Mouse (Mus musculus): ENCODE measurements at regions not wholly inside any gene's neighbourhood (a gene's known extent, or its start where the extent isn't known, plus 50 kb on each side); places are given as distances from the start of the nearest gene placed in this dataset.

GRCm38 (mm10) chr1:193449394-193450103, 79.5 kb upstream of the Camk1g start:
- H3K27me3 ChIP-seq (ENCODE audit: control insufficient read depth, insufficient read depth, low read length) = no peaks in the 10 kb centered on the region
- peak overlapping the region; percentile 56 for H3K9ac ChIP-seq (ENCODE audit: low read length)
- WGBS = 17% methylated on average over 7 of the region's 7 CpGs
- peak; percentile 59 for ATAC-seq (ENCODE audit: insufficient number of reproducible peaks, low FRiP score, low TSS enrichment, low read depth)
- peak overlapping the region; percentile 24; the same call in 1 of the 2 replicates for H3K27ac ChIP-seq (replicated peaks; ENCODE audit: low read depth, low read length)
- peak; percentile 62 for DNase-seq (ENCODE audit: low spot score)
- H3K36me3 ChIP-seq (ENCODE audit: control insufficient read depth, insufficient read depth, low read length) = no peaks in the 10 kb centered on the region
- H3K4me2 ChIP-seq (ENCODE audit: low read depth, severe bottlenecking) = no peak overlapping the region
- no peak overlapping the region for H3K4me3 ChIP-seq (ENCODE audit: low read depth, low read length)
- H3K9me3 ChIP-seq (ENCODE audit: control insufficient read depth, low read length) = no peaks in the 10 kb centered on the region
- 0 out of 2 replicates have a peak, but pooled peaks cover 3% of the 10 kb centered on the region for H3K4me1 ChIP-seq (ENCODE audit: control insufficient read depth, insufficient read depth, low read length)

- no peak overlapping the region for H3K27ac ChIP-seq (replicated peaks; ENCODE audit: low read depth, low read length)
- no peak for DNase-seq (ENCODE audit: low spot score)
- no peak overlapping the region for H3K9ac ChIP-seq (ENCODE audit: low read length)
- no peak overlapping the region for H3K4me2 ChIP-seq (ENCODE audit: low read depth, severe bottlenecking)
- 0 out of 2 replicates have a peak, but pooled peaks cover 3% of the 10 kb centered on the region for H3K4me1 ChIP-seq (ENCODE audit: control insufficient read depth, insufficient read depth, low read length)
- no peaks in the 10 kb centered on the region for H3K27me3 ChIP-seq (ENCODE audit: control insufficient read depth, insufficient read depth, low read length)
- ATAC-seq (ENCODE audit: insufficient number of reproducible peaks, low FRiP score, low TSS enrichment, low read depth) = no peak
- 79% methylated on average over 3 of the region's 3 CpGs for WGBS
- no peaks in the 10 kb centered on the region for H3K9me3 ChIP-seq (ENCODE audit: control insufficient read depth, low read length)
- no peak overlapping the region for H3K4me3 ChIP-seq (ENCODE audit: low read depth, low read length)
- no peaks in the 10 kb centered on the region for H3K36me3 ChIP-seq (ENCODE audit: control insufficient read depth, insufficient read depth, low read length)
Observed at GRCm38 (mm10) chr1:193448793-193449393, 78.8 kb upstream of the Camk1g start.

- Histone ChIP-seq H3K4me3 (ENCODE audit: low read depth, low read length) (no peak overlapping the region), H3K36me3 (ENCODE audit: control insufficient read depth, insufficient read depth, low read length) (no peaks in the 10 kb centered on the region), H3K27ac (replicated peaks; ENCODE audit: low read depth, low read length) (no peak overlapping the region), H3K4me1 (ENCODE audit: control insufficient read depth, insufficient read depth, low read length) (0 out of 2 replicates have a peak, but pooled peaks cover 3% of the 10 kb centered on the region), H3K9ac (ENCODE audit: low read length) (no peak overlapping the region), H3K9me3 (ENCODE audit: control insufficient read depth, low read length) (no peaks in the 10 kb centered on the region), H3K4me2 (ENCODE audit: low read depth, severe bottlenecking) (no peak overlapping the region), H3K27me3 (ENCODE audit: control insufficient read depth, insufficient read depth, low read length) (no peaks in the 10 kb centered on the region)
- DNase-seq (ENCODE audit: low spot score) (no peak), ATAC-seq (ENCODE audit: insufficient number of reproducible peaks, low FRiP score, low TSS enrichment, low read depth) (no peak)
- 85% methylated on average over 5 of the region's 5 CpGs for WGBS
Observed at GRCm38 (mm10) chr1:193447647-193448046, 77.5 kb upstream of the Camk1g start.

GRCm38 (mm10) chr1:193443964-193444676, 74.0 kb upstream of the Camk1g start:
- no peak overlapping the region for H3K4me2 ChIP-seq (ENCODE audit: low read depth, severe bottlenecking)
- H3K4me1 ChIP-seq (ENCODE audit: control insufficient read depth, insufficient read depth, low read length) = no peaks in the 10 kb centered on the region
- no peak for ATAC-seq (ENCODE audit: insufficient number of reproducible peaks, low FRiP score, low TSS enrichment, low read depth)
- no peaks in the 10 kb centered on the region for H3K9me3 ChIP-seq (ENCODE audit: control insufficient read depth, low read length)
- no peaks in the 10 kb centered on the region for H3K27me3 ChIP-seq (ENCODE audit: control insufficient read depth, insufficient read depth, low read length)
- H3K36me3 ChIP-seq (ENCODE audit: control insufficient read depth, insufficient read depth, low read length) = no peaks in the 10 kb centered on the region
- no peak for DNase-seq (ENCODE audit: low spot score)
- H3K4me3 ChIP-seq (ENCODE audit: low read depth, low read length) = no peak overlapping the region
- H3K9ac ChIP-seq (ENCODE audit: low read length) = no peak overlapping the region
- WGBS = 58% methylated on average over 1 of the region's 1 CpGs
- H3K27ac ChIP-seq (replicated peaks; ENCODE audit: low read depth, low read length) = no peak overlapping the region

GRCm38 (mm10) chr1:193440512-193440911, 70.4 kb upstream of the Camk1g start:
- Histone ChIP-seq H3K4me3 (ENCODE audit: low read depth, low read length) (no peak overlapping the region), H3K4me1 (ENCODE audit: control insufficient read depth, insufficient read depth, low read length) (no peaks in the 10 kb centered on the region), H3K4me2 (ENCODE audit: low read depth, severe bottlenecking) (no peak overlapping the region), H3K9me3 (ENCODE audit: control insufficient read depth, low read length) (no peaks in the 10 kb centered on the region), H3K27ac (replicated peaks; ENCODE audit: low read depth, low read length) (no peak overlapping the region), H3K36me3 (ENCODE audit: control insufficient read depth, insufficient read depth, low read length) (no peaks in the 10 kb centered on the region), H3K9ac (ENCODE audit: low read length) (no peak overlapping the region), H3K27me3 (ENCODE audit: control insufficient read depth, insufficient read depth, low read length) (no peaks in the 10 kb centered on the region)
- WGBS = 0% methylated on average over 1 of the region's 1 CpGs
- ATAC-seq (ENCODE audit: insufficient number of reproducible peaks, low FRiP score, low TSS enrichment, low read depth) = no peak
- DNase-seq (ENCODE audit: low spot score) = peak; percentile 56

- no peak overlapping the region for H3K4me2 ChIP-seq (ENCODE audit: low read depth, severe bottlenecking)
- no peaks in the 10 kb centered on the region for H3K27me3 ChIP-seq (ENCODE audit: control insufficient read depth, insufficient read depth, low read length)
- H3K27ac ChIP-seq (replicated peaks; ENCODE audit: low read depth, low read length) = no peak overlapping the region
- no peak for DNase-seq (ENCODE audit: low spot score)
- no peak overlapping the region for H3K9ac ChIP-seq (ENCODE audit: low read length)
- H3K36me3 ChIP-seq (ENCODE audit: control insufficient read depth, insufficient read depth, low read length) = no peaks in the 10 kb centered on the region
- H3K4me3 ChIP-seq (ENCODE audit: low read depth, low read length) = no peak overlapping the region
- no peaks in the 10 kb centered on the region for H3K9me3 ChIP-seq (ENCODE audit: control insufficient read depth, low read length)
- ATAC-seq (ENCODE audit: insufficient number of reproducible peaks, low FRiP score, low TSS enrichment, low read depth) = no peak
- WGBS = 65% methylated on average over 4 of the region's 4 CpGs
- H3K4me1 ChIP-seq (ENCODE audit: control insufficient read depth, insufficient read depth, low read length) = peaks cover 3% of the 10 kb centered on the region; the same call in 1 of the 2 replicates
Observed at GRCm38 (mm10) chr1:193434281-193434680, 64.2 kb upstream of the Camk1g start.

GRCm38 (mm10) chr1:193433493-193434021, 63.5 kb upstream of the Camk1g start:
- H3K36me3 ChIP-seq (ENCODE audit: control insufficient read depth, insufficient read depth, low read length) = no peaks in the 10 kb centered on the region
- H3K4me2 ChIP-seq (ENCODE audit: low read depth, severe bottlenecking) = no peak overlapping the region
- no peak overlapping the region; the same call in 1 of the 2 replicates for H3K27ac ChIP-seq (replicated peaks; ENCODE audit: low read depth, low read length)
- DNase-seq (ENCODE audit: low spot score) (no peak), ATAC-seq (ENCODE audit: insufficient number of reproducible peaks, low FRiP score, low TSS enrichment, low read depth) (no peak)
- H3K4me1 ChIP-seq (ENCODE audit: control insufficient read depth, insufficient read depth, low read length) = peaks cover 3% of the 10 kb centered on the region; the same call in 1 of the 2 replicates
- H3K4me3 ChIP-seq (ENCODE audit: low read depth, low read length) = no peak overlapping the region
- H3K9me3 ChIP-seq (ENCODE audit: control insufficient read depth, low read length) = no peaks in the 10 kb centered on the region
- H3K27me3 ChIP-seq (ENCODE audit: control insufficient read depth, insufficient read depth, low read length) = no peaks in the 10 kb centered on the region
- 51% methylated on average over 7 of the region's 7 CpGs for WGBS
- no peak overlapping the region for H3K9ac ChIP-seq (ENCODE audit: low read length)

- DNase-seq (ENCODE audit: low spot score) (no peak), ATAC-seq (ENCODE audit: insufficient number of reproducible peaks, low FRiP score, low TSS enrichment, low read depth) (no peak)
- Histone ChIP-seq H3K9me3 (ENCODE audit: control insufficient read depth, low read length) (no peaks in the 10 kb centered on the region), H3K4me1 (ENCODE audit: control insufficient read depth, insufficient read depth, low read length) (peaks cover 3% of the 10 kb centered on the region; the same call in 1 of the 2 replicates), H3K4me3 (ENCODE audit: low read depth, low read length) (no peak overlapping the region), H3K4me2 (ENCODE audit: low read depth, severe bottlenecking) (no peak overlapping the region), H3K27ac (replicated peaks; ENCODE audit: low read depth, low read length) (no peak overlapping the region), H3K36me3 (ENCODE audit: control insufficient read depth, insufficient read depth, low read length) (no peaks in the 10 kb centered on the region), H3K27me3 (ENCODE audit: control insufficient read depth, insufficient read depth, low read length) (no peaks in the 10 kb centered on the region), H3K9ac (ENCODE audit: low read length) (no peak overlapping the region)
- 68% methylated on average over 8 of the region's 8 CpGs for WGBS
Observed at GRCm38 (mm10) chr1:193430231-193430630, 60.1 kb upstream of the Camk1g start.
